Mouse (Mus musculus) kidney, embryonic 15.5 days (tissue): ENCODE measurements around the gene Nfkb1. TPM values are rescaled to one million over a fixed set of nuclear protein-coding genes. Genes with fewer than 3 reads are reported as not detected.

Experiments
- ATAC-seq: fragments of 200-750 bp; cut with Nextera tagmentation; replicated peaks from 2 replicates; pipeline ENCODE4 v1.8.0; 2017; ENCODE audit warnings: moderate TSS enrichment; ENCODE audit not compliant: low FRiP score
- H3K27ac ChIP-seq: fragments of 300-500 bp; sonication (generic); 2 replicates; pipeline ENCODE4 v1.5.1; 2015; ENCODE audit warnings: mild to moderate bottlenecking, inconsistent platforms
- H3K27me3 ChIP-seq: fragments of 300-500 bp; sonication (generic); 2 replicates; pipeline ENCODE4 v1.6.1; 2015; ENCODE audit warnings: inconsistent platforms
- H3K36me3 ChIP-seq: fragments of 300-500 bp; sonication (generic); 2 replicates; pipeline ENCODE4 v1.6.1; 2015; ENCODE audit warnings: inconsistent platforms
- H3K4me1 ChIP-seq: fragments of 300-500 bp; sonication (generic); 2 replicates; pipeline ENCODE4 v1.6.1; 2015; ENCODE audit warnings: inconsistent platforms
- H3K4me2 ChIP-seq: fragments of 300-500 bp; sonication (generic); 2 replicates; pipeline ENCODE4 v1.6.1; 2015; ENCODE audit warnings: moderate library complexity, mild to moderate bottlenecking, inconsistent platforms
- H3K4me3 ChIP-seq: fragments of 300-500 bp; sonication (generic); replicated peaks from 2 replicates; pipeline ENCODE4 v1.5.1; 2015; ENCODE audit warnings: mild to moderate bottlenecking, inconsistent platforms
- H3K9ac ChIP-seq: fragments of 300-500 bp; sonication (generic); 2 replicates; pipeline ENCODE4 v1.6.1; 2015; ENCODE audit warnings: mild to moderate bottlenecking, inconsistent platforms
- H3K9me3 ChIP-seq: fragments of 300-500 bp; sonication (generic); replicated peaks from 2 replicates; pipeline ENCODE4 v1.6.1; 2016; ENCODE audit warnings: inconsistent platforms
- WGBS: fragments of 180-500 bp; shearing (Covaris S2); methylation state at CpG from one replicate; pipeline ENCODE4 v1.1.7; 2015; ENCODE audit warnings: mixed read lengths; 5-methylcytosine and 5-hydroxymethylcytosine counted together
- polyA plus RNA-seq: library from polyadenylated mRNA; unstranded; fragments of >200 nt; fragmentation: Nextera tagmentation; extraction: Ambion mirVana; gene quantifications from 2 replicates; pipeline ENCODE4 v1.2.1, GENCODE M21; 2015

Nfkb1 gene
- polyA plus RNA-seq, 1 experiment from 2014 or later: 18.5 TPM

- no peak overlapping the region for H3K4me3 ChIP-seq
- H3K27me3 ChIP-seq: no peaks in the 10 kb centered on the region
- no peak overlapping the region for H3K27ac ChIP-seq
- H3K9ac ChIP-seq: no peak overlapping the region
- no peaks in the 10 kb centered on the region for H3K36me3 ChIP-seq
- ATAC-seq: no peak
- no peak overlapping the region for H3K4me2 ChIP-seq
- H3K4me1 ChIP-seq: peaks cover 55% of the 10 kb centered on the region
- 80% methylated on average over 5 of the region's 5 CpGs for WGBS
- H3K9me3 ChIP-seq: no peaks in the 10 kb centered on the region
These were observed 14.3 kb downstream of the Nfkb1 start for GRCm38 (mm10) chr3:135677064-135677463.

- Histone ChIP-seq H3K27me3 (no peaks in the 10 kb centered on the region), H3K4me3 (no peak overlapping the region), H3K36me3 (no peaks in the 10 kb centered on the region), H3K4me2 (no peak overlapping the region), H3K9me3 (no peaks in the 10 kb centered on the region), H3K27ac (no peak overlapping the region), H3K9ac (no peak overlapping the region), H3K4me1 (peaks cover 48% of the 10 kb centered on the region)
- WGBS: 84% methylated on average over 2 of the region's 2 CpGs
- no peak for ATAC-seq
These were observed 15.0 kb downstream of the Nfkb1 start for GRCm38 (mm10) chr3:135676364-135676763.

GRCm38 (mm10) chr3:135675480-135675879, 15.9 kb downstream of the Nfkb1 start:
- Histone ChIP-seq H3K9me3 (no peaks in the 10 kb centered on the region), H3K27me3 (no peaks in the 10 kb centered on the region), H3K4me1 (peaks cover 46% of the 10 kb centered on the region), H3K4me3 (no peak overlapping the region), H3K27ac (0 out of 2 replicates have a peak overlapping the region, but pooled peaks have one; percentile 18), H3K36me3 (no peaks in the 10 kb centered on the region), H3K9ac (no peak overlapping the region), H3K4me2 (peak overlapping the region; percentile 22)
- 31% methylated on average over 5 of the region's 5 CpGs for WGBS
- peak; percentile 47 for ATAC-seq

- no peaks in the 10 kb centered on the region for H3K9me3 ChIP-seq
- no peak overlapping the region for H3K4me3 ChIP-seq
- no peaks in the 10 kb centered on the region for H3K36me3 ChIP-seq
- 20% methylated on average over 13 of the region's 13 CpGs for WGBS
- peak; percentile 95 for ATAC-seq
- H3K4me1 ChIP-seq: peaks cover 41% of the 10 kb centered on the region
- no peak overlapping the region for H3K9ac ChIP-seq
- peak overlapping the region; percentile 33; the same call in 1 of the 2 replicates for H3K27ac ChIP-seq
- peak overlapping the region; percentile 22 for H3K4me2 ChIP-seq
- H3K27me3 ChIP-seq: no peaks in the 10 kb centered on the region
These were observed 16.5 kb downstream of the Nfkb1 start for GRCm38 (mm10) chr3:135674716-135675392.

GRCm38 (mm10) chr3:135673695-135674094, 17.7 kb downstream of the Nfkb1 start:
- ATAC-seq: no peak
- Histone ChIP-seq H3K27me3 (no peaks in the 10 kb centered on the region), H3K4me1 (peaks cover 39% of the 10 kb centered on the region), H3K9ac (no peak overlapping the region), H3K4me2 (no peak overlapping the region), H3K9me3 (no peaks in the 10 kb centered on the region), H3K27ac (no peak overlapping the region), H3K36me3 (peaks cover 7% of the 10 kb centered on the region; the same call in 1 of the 2 replicates), H3K4me3 (no peak overlapping the region)
- 68% methylated on average over 7 of the region's 7 CpGs for WGBS

GRCm38 (mm10) chr3:135673041-135673440, 18.3 kb downstream of the Nfkb1 start:
- Histone ChIP-seq H3K9me3 (no peaks in the 10 kb centered on the region), H3K36me3 (peaks cover 8% of the 10 kb centered on the region; the same call in 1 of the 2 replicates), H3K27ac (no peak overlapping the region), H3K4me3 (no peak overlapping the region), H3K9ac (no peak overlapping the region), H3K27me3 (no peaks in the 10 kb centered on the region), H3K4me1 (peaks cover 39% of the 10 kb centered on the region), H3K4me2 (no peak overlapping the region)
- WGBS: 90% methylated on average over 4 of the region's 4 CpGs
- no peak for ATAC-seq

- H3K4me3 ChIP-seq: no peak overlapping the region
- H3K9ac ChIP-seq: no peak overlapping the region
- H3K36me3 ChIP-seq: peaks cover 13% of the 10 kb centered on the region
- no peak overlapping the region for H3K4me2 ChIP-seq
- ATAC-seq: no peak
- H3K9me3 ChIP-seq: no peaks in the 10 kb centered on the region
- WGBS: 71% methylated on average over 5 of the region's 5 CpGs
- H3K4me1 ChIP-seq: peaks cover 39% of the 10 kb centered on the region
- H3K27ac ChIP-seq: no peak overlapping the region
- H3K27me3 ChIP-seq: no peaks in the 10 kb centered on the region
These were observed 19.2 kb downstream of the Nfkb1 start for GRCm38 (mm10) chr3:135672135-135672534.

GRCm38 (mm10) chr3:135670869-135671268, 20.5 kb downstream of the Nfkb1 start:
- WGBS: 72% methylated on average over 4 of the region's 4 CpGs

GRCm38 (mm10) chr3:135667084-135667483, 24.3 kb downstream of the Nfkb1 start:
- Histone ChIP-seq H3K4me3 (no peak overlapping the region), H3K27me3 (no peaks in the 10 kb centered on the region), H3K4me1 (peaks cover 7% of the 10 kb centered on the region; the same call in 1 of the 2 replicates), H3K9me3 (no peaks in the 10 kb centered on the region), H3K9ac (no peak overlapping the region), H3K27ac (no peak overlapping the region), H3K36me3 (peaks cover 47% of the 10 kb centered on the region), H3K4me2 (no peak overlapping the region)
- no peak for ATAC-seq
- 89% methylated on average over 3 of the region's 3 CpGs for WGBS

More at GRCm38 (mm10) chr3:135670869-135671268, 20.5 kb downstream of the Nfkb1 start:
- Histone ChIP-seq H3K9ac (no peak overlapping the region), H3K4me2 (no peak overlapping the region), H3K27ac (no peak overlapping the region), H3K4me3 (no peak overlapping the region), H3K9me3 (no peaks in the 10 kb centered on the region), H3K27me3 (no peaks in the 10 kb centered on the region), H3K4me1 (peaks cover 37% of the 10 kb centered on the region), H3K36me3 (peaks cover 20% of the 10 kb centered on the region)
- no peak for ATAC-seq

GRCm38 (mm10) chr3:135665777-135666259, 25.5 kb downstream of the Nfkb1 start:
- ATAC-seq: no peak
- H3K36me3 ChIP-seq: peaks cover 60% of the 10 kb centered on the region
- H3K9ac ChIP-seq: no peak overlapping the region
- no peak overlapping the region for H3K4me2 ChIP-seq
- H3K27me3 ChIP-seq: no peaks in the 10 kb centered on the region
- H3K27ac ChIP-seq: no peak overlapping the region
- no peak overlapping the region for H3K4me3 ChIP-seq
- WGBS: 80% methylated on average over 6 of the region's 6 CpGs
- H3K4me1 ChIP-seq: peaks cover 2% of the 10 kb centered on the region; the same call in 1 of the 2 replicates
- H3K9me3 ChIP-seq: no peaks in the 10 kb centered on the region

- Histone ChIP-seq H3K4me1 (no peaks in the 10 kb centered on the region), H3K4me3 (no peak overlapping the region), H3K27ac (no peak overlapping the region), H3K4me2 (no peak overlapping the region), H3K27me3 (no peaks in the 10 kb centered on the region), H3K36me3 (peaks cover 70% of the 10 kb centered on the region), H3K9ac (no peak overlapping the region), H3K9me3 (no peaks in the 10 kb centered on the region)
- ATAC-seq: no peak
- 85% methylated on average over 15 of the region's 15 CpGs for WGBS
These were observed 29.0 kb downstream of the Nfkb1 start for GRCm38 (mm10) chr3:135662139-135662864.

- ATAC-seq: no peak
- H3K36me3 ChIP-seq: peaks cover 66% of the 10 kb centered on the region
- H3K9ac ChIP-seq: no peak overlapping the region
- WGBS: 83% methylated on average over 9 of the region's 9 CpGs
- no peaks in the 10 kb centered on the region for H3K4me1 ChIP-seq
- no peak overlapping the region for H3K4me2 ChIP-seq
- H3K9me3 ChIP-seq: no peaks in the 10 kb centered on the region
- H3K4me3 ChIP-seq: no peak overlapping the region
- H3K27ac ChIP-seq: no peak overlapping the region
- no peaks in the 10 kb centered on the region for H3K27me3 ChIP-seq
These were observed 29.6 kb downstream of the Nfkb1 start for GRCm38 (mm10) chr3:135661707-135662106.
